In genomic region chr7:67110551-67111159, GRCm38 (mm10) we compare ENCODE assay signal across 16 mouse cellular contexts.
DNase-seq lines count a peak whose midpoint lies in the region; ATAC-seq and TF ChIP-seq lines count a peak whose summit lies in the region.
"Had no signal": no experiment of that assay in that cellular context is flagged by ENCODE, and none has a peak within 500 bp of the region (broad histone marks: within the 10 kb centered on the region; RNA-seq: fewer than 3 reads in every experiment).

No protein-coding gene starts in this region.

- no peaks in the 10 kb centered on the region for H3K9me3 ChIP-seq in hindbrain, embryonic 13.5 days
- H3K9me3 ChIP-seq in hindbrain, embryonic 12.5 days (replicated peaks), result no peaks in the 10 kb centered on the region; the same call in 1 of the 2 replicates
- no peaks in the 10 kb centered on the region for H3K9me3 ChIP-seq in limb, embryonic 10.5 days (replicated peaks)
- no peaks in the 10 kb centered on the region for H3K9me3 ChIP-seq in intestine, postnatal 0 days (ENCODE audit: control insufficient read depth)
- H3K9me3 ChIP-seq: embryonic facial prominence, embryonic 10.5 days; limb, embryonic 15.5 days; lung, embryonic 15.5 days had no signal

- H3K4me2 ChIP-seq in hindbrain, embryonic 13.5 days, result no peak overlapping the region
- no peak overlapping the region for H3K4me2 ChIP-seq in hindbrain, embryonic 12.5 days (replicated peaks)
- no peak overlapping the region for H3K4me2 ChIP-seq in intestine, postnatal 0 days (replicated peaks; ENCODE audit: low read depth)
- H3K4me2 ChIP-seq: limb, embryonic 15.5 days; lung, embryonic 15.5 days had no signal

- peak; percentile 26 to 44 for DNase-seq in right cerebral cortex, postnatal 10 days (ENCODE audit: low spot score in 2 of 2)
- no peak for DNase-seq in right cerebral cortex, postnatal 4 days
- DNase-seq in limb, embryonic 10.5 days (ENCODE audit: low spot score), result no peak
- DNase-seq in telencephalon, adult 2 months (ENCODE audit: low read depth, low spot score), result peak; percentile 29
- DNase-seq: adrenal gland, adult 8-10 months; cerebellum, postnatal 10 days; gastrocnemius, postnatal 10 days; heart, postnatal 4 days had no signal

- peak overlapping the region; percentile 67 for H3K27ac ChIP-seq in hindbrain, embryonic 13.5 days
- no peak overlapping the region for H3K27ac ChIP-seq in hindbrain, embryonic 12.5 days
- H3K27ac ChIP-seq in limb, embryonic 10.5 days, result peak overlapping the region; percentile 47; the same call in 1 of the 2 replicates
- H3K27ac ChIP-seq in intestine, postnatal 0 days (ENCODE audit: low read depth, low read length), result no peak overlapping the region
- H3K27ac ChIP-seq: embryonic facial prominence, embryonic 10.5 days; limb, embryonic 15.5 days; lung, embryonic 15.5 days had no signal

- no peak for TF ChIP-seq CTCF in intestine, postnatal 0 days (IDR thresholded peaks at IDR 0.05; ENCODE audit: low read depth)

- peaks cover 25% of the 10 kb centered on the region for H3K4me1 ChIP-seq in hindbrain, embryonic 13.5 days (replicated peaks)
- H3K4me1 ChIP-seq in hindbrain, embryonic 12.5 days, result peaks cover 4% of the 10 kb centered on the region; the same call in 1 of the 2 replicates
- peaks cover 51% of the 10 kb centered on the region for H3K4me1 ChIP-seq in limb, embryonic 10.5 days
- no peaks in the 10 kb centered on the region for H3K4me1 ChIP-seq in intestine, postnatal 0 days (replicated peaks; ENCODE audit: control insufficient read depth, insufficient read depth, low read length)
- H3K4me1 ChIP-seq: lung, embryonic 15.5 days had no signal

- WGBS in hindbrain, embryonic 13.5 days, result 67% methylated on average over 12 of the region's 12 CpGs
- WGBS in hindbrain, embryonic 12.5 days, result 83% methylated on average over 12 of the region's 12 CpGs
- WGBS in limb, embryonic 10.5 days, result 73% methylated on average over 12 of the region's 12 CpGs
- WGBS in intestine, postnatal 0 days, result 80% methylated on average over 12 of the region's 12 CpGs

- peak; percentile 79 for ATAC-seq in hindbrain, embryonic 13.5 days (ENCODE audit: low FRiP score)
- ATAC-seq in hindbrain, embryonic 12.5 days (ENCODE audit: low FRiP score), result no peak
- ATAC-seq in megakaryocyte progenitor cell, adult 5-6 weeks (replicated peaks; ENCODE audit: poor library complexity), result no peak
- ATAC-seq in intestine, postnatal 0 days, result no peak

- H3K4me3 ChIP-seq in hindbrain, embryonic 13.5 days, result no peak overlapping the region
- no peak overlapping the region for H3K4me3 ChIP-seq in hindbrain, embryonic 12.5 days
- no peak overlapping the region for H3K4me3 ChIP-seq in limb, embryonic 10.5 days
- no peak overlapping the region for H3K4me3 ChIP-seq in intestine, postnatal 0 days (ENCODE audit: low read depth, low read length)
- H3K4me3 ChIP-seq: embryonic facial prominence, embryonic 10.5 days; limb, embryonic 15.5 days; lung, embryonic 15.5 days; megakaryocyte, embryonic 14.5 days had no signal

- H3K27me3 ChIP-seq in hindbrain, embryonic 13.5 days, result no peaks in the 10 kb centered on the region
- no peaks in the 10 kb centered on the region for H3K27me3 ChIP-seq in hindbrain, embryonic 12.5 days
- no peaks in the 10 kb centered on the region for H3K27me3 ChIP-seq in limb, embryonic 10.5 days (ENCODE audit: low read depth, poor library complexity, severe bottlenecking)
- H3K27me3 ChIP-seq in intestine, postnatal 0 days (replicated peaks; ENCODE audit: control insufficient read depth, insufficient read depth, low read length), result no peaks in the 10 kb centered on the region
- H3K27me3 ChIP-seq: limb, embryonic 15.5 days; lung, embryonic 15.5 days had no signal

- H3K36me3 ChIP-seq in hindbrain, embryonic 13.5 days, result no peaks in the 10 kb centered on the region
- H3K36me3 ChIP-seq in hindbrain, embryonic 12.5 days, result no peaks in the 10 kb centered on the region
- H3K36me3 ChIP-seq in limb, embryonic 10.5 days, result no peaks in the 10 kb centered on the region
- no peaks in the 10 kb centered on the region for H3K36me3 ChIP-seq in intestine, postnatal 0 days (ENCODE audit: control insufficient read depth, insufficient read depth)
- H3K36me3 ChIP-seq: embryonic facial prominence, embryonic 10.5 days; limb, embryonic 15.5 days; lung, embryonic 15.5 days had no signal

- no peak overlapping the region for H3K9ac ChIP-seq in hindbrain, embryonic 13.5 days
- no peak overlapping the region for H3K9ac ChIP-seq in hindbrain, embryonic 12.5 days
- H3K9ac ChIP-seq in intestine, postnatal 0 days (ENCODE audit: low read depth, low read length), result no peak overlapping the region
- H3K9ac ChIP-seq: limb, embryonic 15.5 days; lung, embryonic 15.5 days had no signal

Comparison
In these comparisons a context has a peak if more than half of its experiments do, and no peak if none do; other contexts are left out.
1. H3K27ac ChIP-seq: peak in hindbrain, embryonic 13.5 days (single experiment) and limb, embryonic 10.5 days (single experiment); none in hindbrain, embryonic 12.5 days (single experiment) and intestine, postnatal 0 days (single experiment).
2. DNase-seq: peak in right cerebral cortex, postnatal 10 days (2 of 2) and telencephalon, adult 2 months (single experiment); none in right cerebral cortex, postnatal 4 days (single experiment) and limb, embryonic 10.5 days (single experiment).